Mouse (Mus musculus) lung, embryonic 15.5 days (tissue): Measurements from ENCODE around the gene Slc5a6. TPM values are rescaled to one million over a fixed set of nuclear protein-coding genes. Genes with fewer than 3 reads are reported as not detected.

ENCODE experiments used
- ATAC-seq: fragments of 200-750 bp; cut with Nextera tagmentation; 2 replicates; pipeline ENCODE4 v1.8.0; 2017; ENCODE audit warnings: moderate number of reproducible peaks, borderline replicate concordance; ENCODE audit not compliant: low FRiP score, low TSS enrichment; ENCODE audit errors: extremely low read depth
- H3K27ac ChIP-seq: fragments of 300-500 bp; sonication (generic); 2 replicates; pipeline ENCODE4 v1.5.1; 2015; ENCODE audit warnings: moderate library complexity, mild to moderate bottlenecking, inconsistent platforms
- H3K27me3 ChIP-seq: fragments of 300-500 bp; sonication (generic); 2 replicates; pipeline ENCODE4 v1.6.1; 2015; ENCODE audit warnings: inconsistent platforms
- H3K36me3 ChIP-seq: fragments of 300-500 bp; sonication (generic); 2 replicates; pipeline ENCODE4 v1.6.1; 2015; ENCODE audit warnings: inconsistent platforms
- H3K4me1 ChIP-seq: fragments of 300-500 bp; sonication (generic); 2 replicates; pipeline ENCODE4 v1.6.1; 2015; ENCODE audit warnings: inconsistent platforms
- H3K4me2 ChIP-seq: fragments of 300-500 bp; sonication (generic); 2 replicates; pipeline ENCODE4 v1.6.1; 2015; ENCODE audit warnings: inconsistent platforms, mild to moderate bottlenecking, moderate library complexity
- H3K4me3 ChIP-seq: fragments of 300-500 bp; sonication (generic); 2 replicates; pipeline ENCODE4 v1.5.1; 2015; ENCODE audit warnings: mild to moderate bottlenecking, inconsistent platforms
- H3K9ac ChIP-seq: fragments of 300-500 bp; sonication (generic); 2 replicates; pipeline ENCODE4 v1.6.1; 2015; ENCODE audit warnings: inconsistent platforms
- H3K9me3 ChIP-seq: fragments of 300-500 bp; sonication (generic); 2 replicates; pipeline ENCODE4 v1.6.1; 2016; ENCODE audit warnings: inconsistent platforms
- WGBS: fragments of 180-500 bp; shearing (Covaris S2); methylation state at CpG from one replicate; pipeline ENCODE4 v1.1.7; 2015; 5-methylcytosine and 5-hydroxymethylcytosine counted together
- polyA plus RNA-seq: library from polyadenylated mRNA; unstranded; fragments of >200 nt; fragmentation: Nextera tagmentation; extraction: Ambion mirVana; gene quantifications from 2 replicates; pipeline ENCODE4 v1.2.1, GENCODE M21; 2015

Slc5a6 gene
- 7.8 and 8.1 TPM in 2 replicates for polyA plus RNA-seq

- WGBS = under 1% methylated on average over 23 of the region's 23 CpGs
- Histone ChIP-seq H3K9ac (peak within 1 kb of the TSS; percentile 95), H3K4me3 (peak within 1 kb of the TSS; percentile 72), H3K4me2 (peak within 1 kb of the TSS; percentile 80), H3K36me3 (peaks cover 8% of the 10 kb centered on the region; the same call in 1 of the 2 replicates), H3K9me3 (no peaks in the 10 kb centered on the region), H3K27me3 (no peaks in the 10 kb centered on the region), H3K4me1 (peaks cover 16% of the 10 kb centered on the region), H3K27ac (peak within 1 kb of the TSS; percentile 98)
- ATAC-seq = peak; percentile 44
These were observed at the start of gene Slc5a6 for GRCm38 (mm10) chr5:31048763-31049641. TSS of gene Slc5a6 (minus strand) at chr5:31048924.

- Histone ChIP-seq H3K4me3 (peak overlapping the region; percentile 39), H3K27ac (no peak overlapping the region), H3K4me1 (peaks cover 29% of the 10 kb centered on the region), H3K36me3 (no peaks in the 10 kb centered on the region), H3K4me2 (peak overlapping the region; percentile 79), H3K9ac (no peak overlapping the region), H3K9me3 (no peaks in the 10 kb centered on the region), H3K27me3 (peaks cover 81% of the 10 kb centered on the region)
- no peak for ATAC-seq
- 26% methylated on average over 11 of the region's 11 CpGs for WGBS
These were observed 47.2 kb upstream of the Slc5a6 start for GRCm38 (mm10) chr5:31095711-31096480.

- Histone ChIP-seq H3K27ac (no peak overlapping the region), H3K9me3 (no peaks in the 10 kb centered on the region), H3K36me3 (no peaks in the 10 kb centered on the region), H3K9ac (no peak overlapping the region), H3K4me3 (peak overlapping the region; percentile 39), H3K4me2 (peak overlapping the region; percentile 79), H3K27me3 (peaks cover 89% of the 10 kb centered on the region), H3K4me1 (peaks cover 29% of the 10 kb centered on the region)
- under 1% methylated on average over 59 of the region's 59 CpGs for WGBS
- peak; percentile 66 for ATAC-seq
These were observed 46.3 kb upstream of the Slc5a6 start for GRCm38 (mm10) chr5:31094799-31095691.

GRCm38 (mm10) chr5:31094100-31094798 is 45.5 kb upstream of the Slc5a6 start:
- Histone ChIP-seq H3K4me3 (peak overlapping the region; percentile 39), H3K4me2 (peak overlapping the region; percentile 79), H3K9me3 (no peaks in the 10 kb centered on the region), H3K27me3 (peaks cover 97% of the 10 kb centered on the region), H3K36me3 (no peaks in the 10 kb centered on the region), H3K27ac (no peak overlapping the region), H3K9ac (no peak overlapping the region), H3K4me1 (peaks cover 29% of the 10 kb centered on the region)
- ATAC-seq = no peak
- 3% methylated on average over 29 of the region's 29 CpGs for WGBS

GRCm38 (mm10) chr5:31093151-31094041 is 44.7 kb upstream of the Slc5a6 start:
- WGBS = under 1% methylated on average over 42 of the region's 54 CpGs
- no peaks in the 10 kb centered on the region for H3K36me3 ChIP-seq
- H3K9me3 ChIP-seq = no peaks in the 10 kb centered on the region
- peak overlapping the region; percentile 79 for H3K4me2 ChIP-seq
- H3K9ac ChIP-seq = peak overlapping the region; percentile 16; the same call in 1 of the 2 replicates
- peak; percentile 48; the same call in 1 of the 2 replicates for ATAC-seq
- peaks cover 98% of the 10 kb centered on the region for H3K27me3 ChIP-seq
- peak overlapping the region; percentile 39 for H3K4me3 ChIP-seq
- H3K27ac ChIP-seq = no peak overlapping the region
- H3K4me1 ChIP-seq = peaks cover 29% of the 10 kb centered on the region

GRCm38 (mm10) chr5:31092231-31092975 is 43.7 kb upstream of the Slc5a6 start:
- Histone ChIP-seq H3K4me1 (peaks cover 29% of the 10 kb centered on the region), H3K36me3 (no peaks in the 10 kb centered on the region), H3K4me2 (peak overlapping the region; percentile 79), H3K9ac (no peak overlapping the region), H3K9me3 (no peaks in the 10 kb centered on the region), H3K27me3 (peaks cover 97% of the 10 kb centered on the region), H3K4me3 (peak overlapping the region; percentile 39), H3K27ac (no peak overlapping the region)
- WGBS = 2% methylated on average over 53 of the region's 53 CpGs
- no peak for ATAC-seq

GRCm38 (mm10) chr5:31087131-31087530 is 38.4 kb upstream of the Slc5a6 start:
- no peak overlapping the region for H3K4me3 ChIP-seq
- no peaks in the 10 kb centered on the region for H3K36me3 ChIP-seq
- H3K9me3 ChIP-seq = no peaks in the 10 kb centered on the region
- peaks cover 5% of the 10 kb centered on the region; the same call in 1 of the 2 replicates for H3K4me1 ChIP-seq
- no peak overlapping the region for H3K9ac ChIP-seq
- ATAC-seq = no peak
- H3K27ac ChIP-seq = no peak overlapping the region
- H3K4me2 ChIP-seq = no peak overlapping the region
- WGBS = 62% methylated on average over 2 of the region's 2 CpGs
- peaks cover 63% of the 10 kb centered on the region for H3K27me3 ChIP-seq

- Histone ChIP-seq H3K9me3 (no peaks in the 10 kb centered on the region), H3K4me3 (no peak overlapping the region), H3K36me3 (no peaks in the 10 kb centered on the region), H3K4me2 (no peak overlapping the region), H3K9ac (no peak overlapping the region), H3K27me3 (peaks cover 58% of the 10 kb centered on the region), H3K4me1 (peaks cover 5% of the 10 kb centered on the region; the same call in 1 of the 2 replicates), H3K27ac (no peak overlapping the region)
- WGBS = 18% methylated on average over 7 of the region's 7 CpGs
- ATAC-seq = no peak
These were observed 37.9 kb upstream of the Slc5a6 start for GRCm38 (mm10) chr5:31086606-31087005.

- H3K9me3 ChIP-seq = no peaks in the 10 kb centered on the region
- 16% methylated on average over 8 of the region's 8 CpGs for WGBS
- H3K4me1 ChIP-seq = peaks cover 5% of the 10 kb centered on the region; the same call in 1 of the 2 replicates
- no peaks in the 10 kb centered on the region for H3K36me3 ChIP-seq
- no peak overlapping the region for H3K9ac ChIP-seq
- no peak overlapping the region for H3K27ac ChIP-seq
- no peak overlapping the region for H3K4me2 ChIP-seq
- H3K4me3 ChIP-seq = no peak overlapping the region
- H3K27me3 ChIP-seq = peaks cover 31% of the 10 kb centered on the region
- no peak for ATAC-seq
These were observed 35.2 kb upstream of the Slc5a6 start for GRCm38 (mm10) chr5:31083949-31084348.
